15 mouse cellular contexts compared by ENCODE assay signal in genomic region chr4:126250659-126251058, GRCm38 (mm10). TPM values are rescaled to one million over a fixed set of nuclear protein-coding genes. Genes with fewer than 3 reads are reported as not detected.
DNase-seq lines count a peak whose midpoint lies in the region; ATAC-seq and TF ChIP-seq lines count a peak whose summit lies in the region.
"Had no signal": no experiment of that assay in that cellular context is flagged by ENCODE, and none has a peak within 500 bp of the region (broad histone marks: within the 10 kb centered on the region; RNA-seq: fewer than 3 reads in every experiment).

No protein-coding gene starts in this region.

- TF ChIP-seq CTCF in gastrocnemius, adult 2 months (IDR thresholded peaks at IDR 0.05) = no peak
- TF ChIP-seq CTCF in C2C12 (IDR thresholded peaks at IDR 0.05; ENCODE audit: control insufficient read depth, insufficient read depth, insufficient read length) = no peak

- H3K4me1 ChIP-seq in kidney, embryonic 15.5 days = peaks cover 64% of the 10 kb centered on the region
- peaks cover 67% of the 10 kb centered on the region for H3K4me1 ChIP-seq in hindbrain, embryonic 14.5 days (replicated peaks; ENCODE audit: control insufficient read depth, insufficient read depth, low read length)

- H3K79me2 ChIP-seq in C2C12 (ENCODE audit: control insufficient read depth, insufficient read depth) = peaks cover 100% of the 10 kb centered on the region

- peak overlapping the region; percentile 96 for H3K27ac ChIP-seq in gastrocnemius, adult 2 months
- 0 out of 2 replicates have a peak overlapping the region, but pooled peaks have one; percentile 32 for H3K27ac ChIP-seq in kidney, embryonic 15.5 days
- no peak overlapping the region for H3K27ac ChIP-seq in hindbrain, embryonic 14.5 days

- H3K4me2 ChIP-seq in kidney, embryonic 15.5 days = no peak overlapping the region
- H3K4me2 ChIP-seq in hindbrain, embryonic 14.5 days (replicated peaks) = no peak overlapping the region

- peaks cover 26% of the 10 kb centered on the region for H3K36me3 ChIP-seq in kidney, embryonic 15.5 days
- peaks cover 38% of the 10 kb centered on the region for H3K36me3 ChIP-seq in C2C12 (ENCODE audit: control insufficient read depth, insufficient read depth)
- H3K36me3 ChIP-seq in hindbrain, embryonic 14.5 days (replicated peaks; ENCODE audit: control insufficient read depth, insufficient read depth) = peaks cover 8% of the 10 kb centered on the region; the same call in 1 of the 2 replicates

- H3ac ChIP-seq in C2C12 (ENCODE audit: control insufficient read depth, insufficient read length, low read depth) = no peak overlapping the region

- no peak for ATAC-seq in kidney, embryonic 15.5 days (replicated peaks; ENCODE audit: low FRiP score)
- ATAC-seq in hindbrain, embryonic 14.5 days (ENCODE audit: low FRiP score) = no peak
- ATAC-seq: forebrain, postnatal 0 days had no signal

- H3K9ac ChIP-seq in kidney, embryonic 15.5 days = peak overlapping the region; percentile 29; the same call in 1 of the 2 replicates
- H3K9ac ChIP-seq in hindbrain, embryonic 14.5 days = 0 out of 2 replicates have a peak overlapping the region, but pooled peaks have one; percentile 12
- H3K9ac ChIP-seq: lung, embryonic 14.5 days had no signal

- peaks cover 99% of the 10 kb centered on the region for H3K79me3 ChIP-seq in C2C12 (ENCODE audit: low read depth)

- no peak for DNase-seq in gastrocnemius, adult 2 months
- DNase-seq in gastrocnemius, postnatal 10 days = no peak
- no peak for DNase-seq in kidney, postnatal 4 days
- no peak for DNase-seq in hindbrain, embryonic 14.5 days (ENCODE audit: low spot score)
- DNase-seq in gastrocnemius, postnatal 25 days = no peak
- DNase-seq in testis, postnatal 10 days (ENCODE audit: low spot score) = no peak
- DNase-seq: adrenal gland, postnatal 36 days; cerebellum, adult 8-10 months; forebrain, postnatal 0 days; kidney, postnatal 36 days; lung, embryonic 14.5 days; thymus, postnatal 4 days had no signal

- no peaks in the 10 kb centered on the region for H3K9me3 ChIP-seq in kidney, embryonic 15.5 days (replicated peaks)
- no peaks in the 10 kb centered on the region for H3K9me3 ChIP-seq in hindbrain, embryonic 14.5 days (ENCODE audit: control insufficient read depth, low read length)

- 53% methylated on average over 4 of the region's 4 CpGs for WGBS in kidney, embryonic 15.5 days
- WGBS in hindbrain, embryonic 14.5 days = 53% methylated on average over 4 of the region's 4 CpGs

- H3K4me3 ChIP-seq in gastrocnemius, adult 2 months = peak overlapping the region; percentile 35; the same call in 1 of the 2 replicates
- H3K4me3 ChIP-seq in kidney, embryonic 15.5 days (replicated peaks) = no peak overlapping the region
- no peak overlapping the region for H3K4me3 ChIP-seq in C2C12 (ENCODE audit: insufficient read depth, poor library complexity, severe bottlenecking)
- no peak overlapping the region for H3K4me3 ChIP-seq in hindbrain, embryonic 14.5 days (replicated peaks; ENCODE audit: low read length)

- intact Hi-C loops in gastrocnemius, adult 2 months (cut with DNase I) = no loop called here

- H3K27me3 ChIP-seq in kidney, embryonic 15.5 days = no peaks in the 10 kb centered on the region
- H3K27me3 ChIP-seq in C2C12 (ENCODE audit: control insufficient read depth, insufficient read depth, insufficient read length) = no peaks in the 10 kb centered on the region
- no peaks in the 10 kb centered on the region for H3K27me3 ChIP-seq in hindbrain, embryonic 14.5 days (ENCODE audit: control insufficient read depth, insufficient read depth, low read length)

TF ChIP-seq in C2C12, 6 proteins besides CTCF, POLR2A, EP300 and RAD21:
- TF ChIP-seq MYOD1 (IDR thresholded peaks at IDR 0.05; ENCODE audit: control insufficient read depth, insufficient read length, low read depth) (peak; percentile 12), MAX (IDR thresholded peaks at IDR 0.05) (peak; percentile 42), FOSL1 (IDR thresholded peaks at IDR 0.05; ENCODE audit: insufficient read depth, low read length, poor library complexity, severe bottlenecking) (no peak)
TF ChIP-seq in C2C12: peak in this region for 2.

RNA-seq across cellular contexts. Expression of gene Map7d1, which starts 5.5 kb away (rescaled TPM):
- total RNA-seq in gastrocnemius, adult 2 months (2021) = 100 to 1,000 TPM; 177 to 199 TPM
- 100 to 1,000 TPM; 209 to 239 TPM for total RNA-seq in gastrocnemius, postnatal 10 days (2021)
- polyA plus RNA-seq in kidney, embryonic 15.5 days (2015; fragmentation: Nextera tagmentation; extraction: Ambion mirVana) = 39.6 and 40.7 TPM in 2 replicates
- polyA plus RNA-seq in C2C12 (2012; fragmentation: generic; extraction: Trizol) = 130 TPM
- polyA plus RNA-seq in hindbrain, embryonic 14.5 days (2014; fragmentation: Nextera tagmentation; extraction: Ambion mirVana) = 84.2 and 90.0 TPM in 2 replicates
- 100 to 1,000 TPM; 166 to 187 TPM for total RNA-seq in gastrocnemius, postnatal 25 days (2021)

RNA-seq across cellular contexts. Expression of gene Trappc3, which starts 11.5 kb away (rescaled TPM):
- 10 to 100 TPM; 18.6 to 24.3 TPM for total RNA-seq in gastrocnemius, adult 2 months (2021)
- total RNA-seq in gastrocnemius, postnatal 10 days (2021) = 10 to 100 TPM; 25.7 to 29.2 TPM
- polyA plus RNA-seq in kidney, embryonic 15.5 days (2015; fragmentation: Nextera tagmentation; extraction: Ambion mirVana) = 106 and 111 TPM in 2 replicates
- 110 TPM for polyA plus RNA-seq in C2C12 (2012; fragmentation: generic; extraction: Trizol)
- polyA plus RNA-seq in hindbrain, embryonic 14.5 days (2014; fragmentation: Nextera tagmentation; extraction: Ambion mirVana) = 40.7 and 45.9 TPM in 2 replicates
- total RNA-seq in gastrocnemius, postnatal 25 days (2021) = 10 to 100 TPM; 18.0 to 21.0 TPM

RNA-seq across cellular contexts. Expression of gene Col8a2, which starts 35.9 kb away (rescaled TPM):
- total RNA-seq in gastrocnemius, adult 2 months (2021) = 1 to 10 TPM in 1 of 2 experiments, under 1 TPM in 1; 0.74 to 6.0 TPM
- total RNA-seq in gastrocnemius, postnatal 10 days (2021) = 1 to 10 TPM; 5.7 to 5.9 TPM
- polyA plus RNA-seq in kidney, embryonic 15.5 days (2015; fragmentation: Nextera tagmentation; extraction: Ambion mirVana) = 10.6 and 15.2 TPM in 2 replicates
- polyA plus RNA-seq in C2C12 (2012; fragmentation: generic; extraction: Trizol) = 0.62 TPM
- 8.1 and 9.9 TPM in 2 replicates for polyA plus RNA-seq in hindbrain, embryonic 14.5 days (2014; fragmentation: Nextera tagmentation; extraction: Ambion mirVana)
- total RNA-seq in gastrocnemius, postnatal 25 days (2021) = 1 to 10 TPM in 1 of 2 experiments, under 1 TPM in 1; 0.96 to 3.9 TPM
- total RNA-seq: hematopoietic stem cell, adult 5-6 weeks had no signal

RNA-seq across cellular contexts. Expression of gene Thrap3, which starts 48.1 kb away (rescaled TPM):
- 100 to 1,000 TPM; 102 to 108 TPM for total RNA-seq in gastrocnemius, adult 2 months (2021)
- total RNA-seq in gastrocnemius, postnatal 10 days (2021) = 100 to 1,000 TPM; 131 to 152 TPM
- 219 and 230 TPM in 2 replicates for polyA plus RNA-seq in kidney, embryonic 15.5 days (2015; fragmentation: Nextera tagmentation; extraction: Ambion mirVana)
- 85.7 TPM for polyA plus RNA-seq in C2C12 (2012; fragmentation: generic; extraction: Trizol)
- polyA plus RNA-seq in hindbrain, embryonic 14.5 days (2014; fragmentation: Nextera tagmentation; extraction: Ambion mirVana) = 127 and 139 TPM in 2 replicates
- total RNA-seq in gastrocnemius, postnatal 25 days (2021) = 10 to 100 TPM; 90.9 to 92.4 TPM
